Mouse (Mus musculus) urinary bladder, adult 2 months (tissue): Measurements from ENCODE around the gene Fkbp10. TPM values are rescaled to one million over a fixed set of nuclear protein-coding genes. Genes with fewer than 3 reads are reported as not detected.
A peak's percentile ranks its signal among the peaks of the same experiment; 100 is the strongest.

ENCODE experiments used
- DNase-seq: peaks from one replicate; pipeline ENCODE4 v3.0.0; 2022; ENCODE audit warnings: low spot score
- polyA plus RNA-seq: library from polyadenylated mRNA; depleted of rRNA; stranded (reverse); fragments of >200 nt; gene quantifications from 2 replicates; pipeline ENCODE4 v1.2.3, GENCODE M21; 2012; rRNA removed

Fkbp10 gene
- 84.6 and 90.5 TPM in 2 replicates for polyA plus RNA-seq

- DNase-seq = no peak
Measured at GRCm38 (mm10) chr11:100414914-100415822, at the start of gene Fkbp10. TSS of gene Fkbp10 (plus strand) at chr11:100415697.

GRCm38 (mm10) chr11:100369145-100369544 is 46.4 kb upstream of the Fkbp10 start:
- DNase-seq = no peak

- DNase-seq = no peak
Measured at GRCm38 (mm10) chr11:100369822-100370221, 45.7 kb upstream of the Fkbp10 start.

GRCm38 (mm10) chr11:100371981-100372558 is 43.4 kb upstream of the Fkbp10 start:
- DNase-seq = no peak

GRCm38 (mm10) chr11:100375127-100375526 is 40.4 kb upstream of the Fkbp10 start:
- no peak for DNase-seq

GRCm38 (mm10) chr11:100376005-100376404 is 39.5 kb upstream of the Fkbp10 start:
- DNase-seq = no peak

GRCm38 (mm10) chr11:100376746-100377389 is 38.6 kb upstream of the Fkbp10 start:
- no peak for DNase-seq

- DNase-seq = no peak
Measured at GRCm38 (mm10) chr11:100377989-100378388, 37.5 kb upstream of the Fkbp10 start.

- DNase-seq = no peak
Measured at GRCm38 (mm10) chr11:100378446-100378845, 37.1 kb upstream of the Fkbp10 start.

- DNase-seq = no peak
Measured at GRCm38 (mm10) chr11:100379311-100379710, 36.2 kb upstream of the Fkbp10 start.

- no peak for DNase-seq
Measured at GRCm38 (mm10) chr11:100382682-100383081, 32.8 kb upstream of the Fkbp10 start.

- no peak for DNase-seq
Measured at GRCm38 (mm10) chr11:100385016-100385415, 30.5 kb upstream of the Fkbp10 start.

- DNase-seq = no peak
Measured at GRCm38 (mm10) chr11:100386586-100386985, 28.9 kb upstream of the Fkbp10 start.

- DNase-seq = no peak
Measured at GRCm38 (mm10) chr11:100387111-100387510, 28.4 kb upstream of the Fkbp10 start.

GRCm38 (mm10) chr11:100387589-100388375 is 27.7 kb upstream of the Fkbp10 start:
- no peak for DNase-seq

- DNase-seq = no peak
Measured at GRCm38 (mm10) chr11:100388588-100388987, 26.9 kb upstream of the Fkbp10 start.

GRCm38 (mm10) chr11:100389931-100390445 is 25.5 kb upstream of the Fkbp10 start:
- no peak for DNase-seq

- no peak for DNase-seq
Measured at GRCm38 (mm10) chr11:100391081-100391883, 24.2 kb upstream of the Fkbp10 start.

GRCm38 (mm10) chr11:100391884-100392345 is 23.6 kb upstream of the Fkbp10 start:
- no peak for DNase-seq

- DNase-seq = no peak
Measured at GRCm38 (mm10) chr11:100392958-100393357, 22.5 kb upstream of the Fkbp10 start.

- DNase-seq = peak; percentile 56
Measured at GRCm38 (mm10) chr11:100393733-100394132, 21.8 kb upstream of the Fkbp10 start.
